Mouse (Mus musculus) cerebellum, adult (tissue): ENCODE measurements around the gene Wdr74.

ENCODE experiments used
- ATAC-seq: cut with Nextera tagmentation; 2 replicates; pipeline ENCODE4 v1.9.2; 2017; ENCODE audit warnings: mild to moderate bottlenecking, moderate library complexity, mixed read lengths; ENCODE audit not compliant: insufficient number of reproducible peaks, low FRiP score, low TSS enrichment

Gene Wdr74

DNA sequence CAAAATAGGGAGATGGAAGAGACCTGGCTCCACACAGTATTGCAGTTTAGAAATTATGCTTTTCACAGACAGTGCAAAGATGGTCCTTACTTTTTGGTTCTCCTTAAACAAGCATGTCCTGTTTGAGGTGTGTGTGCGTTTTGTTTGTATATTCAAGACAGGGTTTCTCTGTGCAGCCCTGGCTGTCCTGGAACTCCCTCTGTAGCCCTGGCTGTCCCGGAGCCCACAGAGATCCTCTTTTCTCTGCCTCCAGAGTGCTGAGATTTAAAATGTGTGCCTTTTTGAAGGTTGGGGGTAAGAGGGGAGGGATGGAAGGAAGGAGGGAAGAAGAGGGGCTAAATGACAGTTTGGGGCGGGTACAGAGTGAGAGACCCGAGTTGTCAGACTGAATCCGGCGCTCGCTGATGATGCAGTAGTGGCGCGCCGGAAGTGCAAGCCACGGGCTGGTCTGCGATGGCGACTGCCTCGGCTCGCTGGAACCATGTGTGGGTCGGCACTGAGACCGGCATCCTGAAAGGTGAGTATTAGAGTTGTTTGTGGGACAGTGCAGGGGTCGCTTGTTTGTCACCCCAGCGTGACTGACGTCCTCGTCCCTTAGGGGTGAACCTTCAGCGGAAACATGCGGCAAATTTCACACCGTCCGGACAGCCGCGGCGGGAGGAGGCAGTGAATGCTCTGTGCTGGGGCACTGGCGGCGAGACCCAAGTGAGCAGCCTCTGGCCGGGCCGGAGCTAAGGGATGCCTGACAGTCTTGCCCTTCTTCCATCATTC is at the start of gene Wdr74:
Gene Wdr74, plus strand, starts transcription at position 439 of the 771 bp plus-strand sequence.
- peak; percentile 64; the same call in 1 of the 2 replicates for ATAC-seq

DNA sequence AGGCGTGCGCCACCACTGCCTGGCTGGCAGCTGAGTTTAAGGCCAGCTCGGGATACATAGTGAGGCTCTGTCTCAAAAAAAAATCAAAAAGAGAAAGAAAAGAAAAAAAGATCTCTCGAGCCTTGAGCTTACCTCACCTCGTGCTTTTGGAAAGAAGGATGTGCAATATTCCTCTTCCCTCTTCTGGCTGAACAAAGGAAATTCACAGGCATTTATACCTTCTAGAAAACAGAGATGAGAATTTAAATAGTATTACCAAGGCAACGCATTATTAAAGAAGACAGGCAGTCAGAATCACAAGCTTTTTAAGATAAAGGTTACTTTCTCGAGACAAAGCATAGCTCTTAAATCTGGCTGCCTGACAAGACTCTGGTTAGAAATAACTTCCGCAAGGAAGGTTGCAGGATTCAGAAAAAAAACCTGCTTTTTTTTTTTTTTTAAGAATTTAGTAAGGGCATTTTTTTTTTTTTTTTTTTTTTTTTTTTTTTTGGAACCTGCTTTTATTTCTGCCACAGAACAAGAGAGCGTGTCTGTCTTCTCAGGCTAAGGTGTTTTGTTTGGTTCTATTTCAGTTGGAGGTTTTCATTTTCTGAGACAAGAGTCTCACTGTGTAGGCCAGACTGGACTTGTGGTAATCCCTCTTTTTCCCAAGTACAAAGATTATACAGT is 43.6 kb upstream of the Wdr74 start:
- ATAC-seq = no peak

DNA sequence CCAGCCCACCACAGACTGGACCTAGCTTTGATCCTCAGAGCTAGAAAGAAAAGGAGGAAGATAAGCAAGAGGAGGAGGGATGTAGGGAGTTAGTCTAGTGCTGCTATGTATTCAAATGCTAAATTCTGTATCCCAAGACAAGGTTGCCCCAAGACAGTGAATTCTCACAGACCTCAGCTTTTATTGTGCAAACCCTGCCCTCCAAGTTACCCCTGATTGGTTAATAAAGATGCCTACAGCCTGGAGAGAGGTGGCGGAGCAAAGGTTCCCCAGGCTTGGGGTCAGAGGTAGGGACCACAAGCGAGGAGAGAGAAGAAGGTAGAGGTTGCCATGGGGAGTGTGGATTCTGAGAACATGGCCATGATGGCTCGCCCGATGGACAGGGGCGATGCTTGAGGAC is 42.9 kb upstream of the Wdr74 start:
- no peak for ATAC-seq

- no peak for ATAC-seq
Observed at GRCm38 (mm10) chr19:8695330-8695729, 40.3 kb upstream of the Wdr74 start.

GRCm38 (mm10) chr19:8699652-8700051 is 36.0 kb upstream of the Wdr74 start:
- ATAC-seq = no peak

- ATAC-seq = no peak
Observed at GRCm38 (mm10) chr19:8702458-8702857, 33.2 kb upstream of the Wdr74 start.

DNA sequence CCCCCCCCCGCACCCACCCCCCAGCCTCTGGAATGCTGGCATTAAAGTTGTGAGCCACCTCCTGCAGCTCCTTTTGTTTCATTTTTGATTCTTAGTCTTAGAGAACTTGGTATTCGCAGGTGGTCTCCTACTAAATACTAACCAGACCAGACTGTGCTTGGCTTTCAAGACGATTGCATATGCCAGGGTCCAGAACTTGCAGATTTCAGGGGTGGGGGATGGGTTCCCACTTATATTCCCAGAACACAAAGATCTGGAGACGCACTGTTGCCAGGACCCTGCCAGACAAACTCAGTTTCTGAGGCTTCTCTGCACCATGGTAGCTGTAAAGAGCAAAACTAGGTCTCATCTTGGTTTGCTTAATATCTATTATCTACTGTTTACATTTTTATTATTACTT is 32.1 kb upstream of the Wdr74 start:
- ATAC-seq = no peak

DNA sequence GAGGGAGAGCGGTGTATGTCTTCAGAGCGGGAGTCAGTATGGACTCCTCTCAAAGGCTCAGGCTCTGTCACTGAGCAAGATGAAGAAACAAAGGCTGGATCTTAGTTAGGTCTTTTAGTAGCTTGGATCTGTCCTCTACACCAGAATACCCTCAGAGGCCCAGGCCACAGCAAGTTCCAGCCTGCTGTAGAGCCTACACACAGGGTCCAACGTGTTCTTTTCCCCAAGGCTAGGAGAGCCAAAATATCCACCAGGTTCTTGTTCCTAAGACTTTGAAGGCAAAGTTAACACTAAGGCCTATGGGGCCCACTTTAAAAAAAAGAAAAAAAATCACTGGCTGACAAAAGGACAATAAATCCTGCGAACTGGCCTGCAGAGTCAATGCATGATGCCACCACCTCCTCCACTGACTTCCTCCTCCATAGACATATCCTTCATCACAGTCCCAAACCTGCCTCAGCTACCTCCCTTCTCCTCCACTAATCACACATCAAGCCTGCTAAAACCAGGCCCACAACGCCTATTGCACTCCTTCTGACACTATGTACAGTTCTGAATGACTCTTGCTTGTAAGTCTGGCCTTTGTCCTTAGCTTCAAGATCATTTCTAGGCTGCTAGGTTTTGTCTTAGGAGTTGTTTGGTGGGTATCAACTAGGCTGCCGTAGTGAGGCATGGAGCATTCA is 30.5 kb upstream of the Wdr74 start:
- ATAC-seq = no peak

- no peak for ATAC-seq
Observed at GRCm38 (mm10) chr19:8706132-8706667, 29.4 kb upstream of the Wdr74 start.

GRCm38 (mm10) chr19:8706930-8707329 is 28.7 kb upstream of the Wdr74 start:
- ATAC-seq = no peak

DNA sequence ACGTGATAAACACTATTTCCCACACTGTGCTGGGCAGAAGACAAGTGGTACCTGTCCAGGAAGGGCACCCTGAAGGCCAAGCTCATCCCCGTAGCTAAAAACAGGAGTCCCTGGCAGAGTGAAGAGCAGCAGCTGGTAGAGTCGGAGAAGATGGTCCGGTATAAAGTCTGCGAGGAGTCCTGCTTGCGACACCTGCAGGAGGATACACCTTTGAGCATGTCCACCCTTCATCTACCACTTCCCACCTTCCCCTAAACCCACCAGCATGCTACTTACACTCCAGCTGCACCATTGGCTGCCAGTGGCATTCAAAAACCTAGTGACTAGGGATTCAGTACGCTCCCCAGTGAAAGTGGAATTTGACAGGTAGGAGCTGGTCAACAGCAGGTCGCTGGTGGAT is 26.7 kb upstream of the Wdr74 start:
- no peak for ATAC-seq

DNA sequence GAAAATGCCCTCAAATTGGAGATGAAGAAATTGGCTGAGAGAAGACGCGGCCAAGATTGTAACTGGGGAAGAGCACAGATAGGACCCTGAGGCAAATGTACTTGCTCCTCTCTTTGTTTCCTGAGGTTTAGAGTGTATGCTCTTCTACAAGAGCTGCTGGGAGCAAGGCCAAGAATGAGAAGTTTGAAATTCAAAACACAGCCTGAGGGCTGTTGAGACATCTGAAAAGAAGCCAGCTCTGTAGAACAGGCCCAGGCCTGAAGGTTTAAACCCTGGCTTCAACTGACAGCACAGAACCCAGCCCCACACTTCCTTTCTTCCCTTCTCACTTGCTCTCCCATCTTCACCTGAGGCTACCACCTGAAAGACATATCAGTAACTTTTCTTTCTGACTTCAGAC is 25.6 kb upstream of the Wdr74 start:
- ATAC-seq = no peak

- ATAC-seq = no peak
Observed at GRCm38 (mm10) chr19:8711506-8711905, 24.1 kb upstream of the Wdr74 start.

GRCm38 (mm10) chr19:8711949-8712869 is 23.4 kb upstream of the Wdr74 start:
- no peak for ATAC-seq

GRCm38 (mm10) chr19:8712870-8713305 is 22.7 kb upstream of the Wdr74 start:
- ATAC-seq = no peak

GRCm38 (mm10) chr19:8713306-8713996 is 22.2 kb upstream of the Wdr74 start:
- ATAC-seq = peak; percentile 84

- ATAC-seq = no peak
Observed at GRCm38 (mm10) chr19:8713997-8714652, 21.5 kb upstream of the Wdr74 start.

DNA sequence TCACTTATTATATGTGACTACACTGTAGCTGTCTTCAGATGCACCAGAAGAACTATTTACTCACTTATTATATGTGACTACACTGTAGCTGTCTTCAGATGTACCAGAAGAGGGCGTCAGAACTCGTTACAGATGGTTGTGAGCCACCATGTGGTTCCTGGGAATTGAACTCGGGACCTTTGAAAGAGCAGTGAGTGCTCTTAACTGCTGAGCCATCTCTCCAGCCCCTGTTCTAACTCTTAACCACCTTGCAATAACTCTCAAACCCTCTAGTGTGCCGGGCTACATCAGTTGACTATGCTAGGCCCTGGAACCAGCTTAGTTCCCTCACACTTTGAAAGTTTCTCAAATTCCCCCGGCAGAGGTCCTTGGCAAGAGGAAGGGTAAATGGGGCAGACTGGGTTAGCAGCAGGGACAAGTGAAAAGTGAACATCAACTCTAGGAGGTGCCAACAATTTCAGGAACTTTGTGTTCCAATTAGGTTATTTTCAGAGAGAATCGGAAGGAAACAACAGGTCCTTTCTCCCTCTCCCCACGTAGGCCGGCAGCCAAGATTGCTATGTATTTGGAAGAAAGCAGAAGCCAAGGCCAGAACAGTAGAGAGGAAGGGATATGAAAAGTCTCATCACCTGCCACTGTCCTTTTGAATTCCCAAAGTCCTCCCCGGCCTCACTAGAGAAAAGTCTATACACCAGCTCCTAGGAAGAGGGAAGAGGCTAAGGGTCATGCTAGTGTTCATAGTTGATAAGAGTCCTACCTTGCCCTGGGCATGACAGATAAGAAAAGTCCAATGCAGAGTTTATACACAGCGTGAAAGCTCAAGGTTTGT is 20.8 kb upstream of the Wdr74 start:
- ATAC-seq = no peak
